ENCODE assay signal across 27 mouse cellular contexts in the genomic region with DNA sequence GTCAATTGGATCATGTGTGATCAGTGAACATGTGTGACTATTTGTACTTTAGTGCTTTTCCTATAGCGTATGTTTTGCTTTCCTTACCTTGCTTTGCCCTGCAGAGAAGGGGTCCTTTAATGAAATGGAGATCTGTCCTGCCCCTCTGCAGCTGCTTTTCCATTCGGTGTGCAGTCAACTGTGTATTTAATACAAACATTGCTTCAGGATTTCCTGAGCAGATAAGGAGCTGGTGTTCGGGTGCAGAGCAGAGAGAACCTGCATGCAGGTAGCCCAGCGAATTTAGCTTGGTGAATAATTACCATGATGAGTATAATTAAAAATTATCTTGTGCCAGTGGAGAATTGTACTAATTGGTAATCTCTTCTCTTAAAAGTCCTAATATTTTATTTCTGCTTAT.
DNase-seq lines count a peak whose midpoint lies in the region; ATAC-seq lines count a peak whose summit lies in the region.
"Had no signal": no experiment of that assay in that cellular context is flagged by ENCODE, and none has a peak within 500 bp of the region (broad histone marks: within the 10 kb centered on the region; RNA-seq: fewer than 3 reads in every experiment).

No protein-coding gene starts in this region.

- no peak overlapping the region for H3K4me3 ChIP-seq in kidney, embryonic 14.5 days (ENCODE audit: low read length)
- H3K4me3 ChIP-seq in midbrain, embryonic 14.5 days (replicated peaks; ENCODE audit: low read depth, low read length) = no peak overlapping the region
- H3K4me3 ChIP-seq in midbrain, embryonic 11.5 days (ENCODE audit: low read depth, low read length) = no peak overlapping the region
- H3K4me3 ChIP-seq: embryonic facial prominence, embryonic 10.5 days; embryonic facial prominence, embryonic 13.5 days; erythroblast, embryonic 14.5 days; forebrain, embryonic 12.5 days; forebrain, embryonic 15.5 days; heart, embryonic 12.5 days; heart, embryonic 15.5 days; hindbrain, embryonic 10.5 days; hindbrain, embryonic 13.5 days had no signal

- no peaks in the 10 kb centered on the region for H3K36me3 ChIP-seq in kidney, embryonic 14.5 days (ENCODE audit: control insufficient read depth, insufficient read depth, low read length)
- H3K36me3 ChIP-seq in midbrain, embryonic 14.5 days (ENCODE audit: control insufficient read depth, insufficient read depth, low read length) = no peaks in the 10 kb centered on the region
- no peaks in the 10 kb centered on the region for H3K36me3 ChIP-seq in midbrain, embryonic 11.5 days (ENCODE audit: control insufficient read depth, insufficient read depth, low read length)
- H3K36me3 ChIP-seq: embryonic facial prominence, embryonic 10.5 days; embryonic facial prominence, embryonic 13.5 days; forebrain, embryonic 12.5 days; forebrain, embryonic 15.5 days; heart, embryonic 12.5 days; heart, embryonic 15.5 days; hindbrain, embryonic 10.5 days; hindbrain, embryonic 13.5 days had no signal

- H3K9ac ChIP-seq in kidney, embryonic 14.5 days (ENCODE audit: low read depth, low read length) = no peak overlapping the region
- no peak overlapping the region for H3K9ac ChIP-seq in midbrain, embryonic 14.5 days (replicated peaks; ENCODE audit: low read length)
- no peak overlapping the region for H3K9ac ChIP-seq in midbrain, embryonic 11.5 days (ENCODE audit: low read length)
- H3K9ac ChIP-seq: embryonic facial prominence, embryonic 13.5 days; forebrain, embryonic 12.5 days; forebrain, embryonic 15.5 days; heart, embryonic 12.5 days; heart, embryonic 15.5 days; hindbrain, embryonic 13.5 days had no signal

- H3K4me1 ChIP-seq in kidney, embryonic 14.5 days (ENCODE audit: control insufficient read depth, insufficient read depth, low read length) = peaks cover 4% of the 10 kb centered on the region; the same call in 1 of the 2 replicates
- H3K4me1 ChIP-seq in midbrain, embryonic 14.5 days (ENCODE audit: control insufficient read depth, insufficient read depth, low read length) = no peaks in the 10 kb centered on the region
- peaks cover 2% of the 10 kb centered on the region; the same call in 1 of the 2 replicates for H3K4me1 ChIP-seq in midbrain, embryonic 11.5 days (ENCODE audit: control insufficient read depth, insufficient read depth, low read length)
- H3K4me1 ChIP-seq: heart, embryonic 15.5 days had no signal

- ATAC-seq in kidney, embryonic 14.5 days (ENCODE audit: low FRiP score, low TSS enrichment) = peak; percentile 62; the same call in 1 of the 2 replicates
- no peak for ATAC-seq in midbrain, embryonic 14.5 days (ENCODE audit: low FRiP score, low TSS enrichment)
- ATAC-seq in midbrain, embryonic 11.5 days (ENCODE audit: low FRiP score) = no peak
- ATAC-seq: CD4-positive, CD25-positive, alpha-beta regulatory T cell, adult 4 months; forebrain, embryonic 15.5 days had no signal

- H3K27ac ChIP-seq in kidney, embryonic 14.5 days (ENCODE audit: low read depth, low read length) = no peak overlapping the region
- no peak overlapping the region for H3K27ac ChIP-seq in midbrain, embryonic 14.5 days (replicated peaks; ENCODE audit: low read depth, low read length)
- no peak overlapping the region for H3K27ac ChIP-seq in midbrain, embryonic 11.5 days (ENCODE audit: low read depth, low read length)
- H3K27ac ChIP-seq: embryonic facial prominence, embryonic 10.5 days; embryonic facial prominence, embryonic 13.5 days; forebrain, embryonic 12.5 days; forebrain, embryonic 15.5 days; heart, embryonic 15.5 days; hindbrain, embryonic 10.5 days; hindbrain, embryonic 13.5 days had no signal

- H3K27me3 ChIP-seq in kidney, embryonic 14.5 days (ENCODE audit: control insufficient read depth, insufficient read depth, low read length) = no peaks in the 10 kb centered on the region
- H3K27me3 ChIP-seq in midbrain, embryonic 14.5 days (ENCODE audit: control insufficient read depth, insufficient read depth, low read length) = peaks cover 14% of the 10 kb centered on the region; the same call in 1 of the 2 replicates
- peaks cover 28% of the 10 kb centered on the region for H3K27me3 ChIP-seq in midbrain, embryonic 11.5 days (ENCODE audit: control insufficient read depth, insufficient read depth, low read length)
- H3K27me3 ChIP-seq: embryonic facial prominence, embryonic 13.5 days; forebrain, embryonic 15.5 days; hindbrain, embryonic 13.5 days had no signal

- no peak for DNase-seq in kidney, adult 18-20 months
- DNase-seq in midbrain, embryonic 14.5 days = peak; percentile 21
- DNase-seq in midbrain, embryonic 11.5 days (ENCODE audit: low spot score, missing footprints) = no peak
- peak; percentile 8 for DNase-seq in mesoderm, embryonic 11.5 days (ENCODE audit: low read depth, low spot score)
- no peak for DNase-seq in thymus, adult 18-20 months
- DNase-seq: adrenal gland, adult 2 months; adrenal gland, postnatal 14 days; cerebellum, adult 11-12 months; cerebellum, adult 8-10 months; cerebellum, postnatal 10 days; cerebellum, postnatal 36 days; embryo, embryonic 11 days; gastrocnemius, postnatal 25 days; heart, adult 18-20 months; heart, postnatal 10 days; heart, postnatal 36 days had no signal

- no peak overlapping the region for H3K4me2 ChIP-seq in kidney, embryonic 14.5 days (replicated peaks; ENCODE audit: low read depth, low read length)
- no peak overlapping the region for H3K4me2 ChIP-seq in midbrain, embryonic 14.5 days (ENCODE audit: low read length)
- no peak overlapping the region for H3K4me2 ChIP-seq in midbrain, embryonic 11.5 days
- H3K4me2 ChIP-seq: embryonic facial prominence, embryonic 13.5 days; forebrain, embryonic 12.5 days; forebrain, embryonic 15.5 days; heart, embryonic 12.5 days; heart, embryonic 15.5 days; hindbrain, embryonic 13.5 days had no signal

- no peaks in the 10 kb centered on the region for H3K9me3 ChIP-seq in kidney, embryonic 14.5 days (ENCODE audit: control insufficient read depth, low read length)
- no peaks in the 10 kb centered on the region for H3K9me3 ChIP-seq in midbrain, embryonic 14.5 days (ENCODE audit: control insufficient read depth, low read length)
- H3K9me3 ChIP-seq in midbrain, embryonic 11.5 days (ENCODE audit: control insufficient read depth, low read length) = no peaks in the 10 kb centered on the region
- H3K9me3 ChIP-seq: embryonic facial prominence, embryonic 10.5 days; embryonic facial prominence, embryonic 13.5 days; forebrain, embryonic 12.5 days; forebrain, embryonic 15.5 days; heart, embryonic 12.5 days; heart, embryonic 15.5 days; hindbrain, embryonic 10.5 days; hindbrain, embryonic 13.5 days had no signal

- 24% methylated on average over 4 of the region's 4 CpGs for WGBS in kidney, embryonic 14.5 days
- WGBS in midbrain, embryonic 14.5 days = 31% methylated on average over 4 of the region's 4 CpGs
- 38% methylated on average over 4 of the region's 4 CpGs for WGBS in midbrain, embryonic 11.5 days

Comparison
In these comparisons a context has a peak if more than half of its experiments do, and no peak if none do; other contexts are left out.
1. DNase-seq: peak in midbrain, embryonic 14.5 days (single experiment) and mesoderm, embryonic 11.5 days (single experiment); none in kidney, adult 18-20 months (single experiment), midbrain, embryonic 11.5 days (single experiment) and thymus, adult 18-20 months (0 of 2).